Mouse (Mus musculus): ENCODE data around the gene 2610528J11Rik. TPM values are rescaled to one million over a fixed set of nuclear protein-coding genes. Genes with fewer than 3 reads are reported as not detected.
"Not testable (repeated sequence)": the region's sequence is repeated elsewhere in the genome, so short reads cannot be mapped to it uniquely, and the experiment has no call there.

Gene 2610528J11Rik
- polyA plus RNA-seq, 1 experiment: not detected

DNA sequence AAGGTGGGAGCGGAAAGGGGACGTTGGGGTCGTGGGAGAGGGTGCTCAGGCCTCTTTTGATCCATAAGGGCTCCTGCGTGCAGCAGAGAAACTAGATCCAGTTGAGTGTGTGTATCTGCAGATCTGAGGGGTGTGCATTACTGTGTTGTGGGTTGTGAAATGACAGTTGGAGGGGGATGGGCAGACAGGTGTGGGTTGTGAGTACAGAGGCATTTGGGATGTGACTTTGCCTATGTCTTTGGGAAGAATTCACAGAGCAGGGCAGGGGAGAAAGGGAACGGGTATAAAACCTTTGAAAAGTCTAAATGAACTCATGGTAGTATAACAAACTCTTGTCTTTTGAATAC is 509 bp downstream of the 2610528J11Rik start:
- H3K4me3 ChIP-seq (ENCODE audit: insufficient read depth, low read depth, low read length): no peak overlapping the region
- no peaks in the 10 kb centered on the region for H3K4me1 ChIP-seq (ENCODE audit: control insufficient read depth, insufficient read depth, insufficient read length, low read length)
- no peak overlapping the region for H3K27ac ChIP-seq (replicated peaks; ENCODE audit: low read depth, low read length)

GRCm38 (mm10) chr4:118527720-118528119 is 921 bp downstream of the 2610528J11Rik start:
- Histone ChIP-seq H3K4me3 (ENCODE audit: insufficient read depth, low read depth, low read length) (no peak overlapping the region), H3K27ac (replicated peaks; ENCODE audit: low read depth, low read length) (no peak overlapping the region), H3K4me1 (ENCODE audit: control insufficient read depth, insufficient read depth, insufficient read length, low read length) (no peaks in the 10 kb centered on the region)

- no peak overlapping the region for H3K4me3 ChIP-seq (ENCODE audit: insufficient read depth, low read depth, low read length)
- no peak overlapping the region for H3K27ac ChIP-seq (replicated peaks; ENCODE audit: low read depth, low read length)
- H3K4me1 ChIP-seq (ENCODE audit: control insufficient read depth, insufficient read depth, insufficient read length, low read length): no peaks in the 10 kb centered on the region
These were observed 5.9 kb downstream of the 2610528J11Rik start for GRCm38 (mm10) chr4:118532663-118533062.

DNA sequence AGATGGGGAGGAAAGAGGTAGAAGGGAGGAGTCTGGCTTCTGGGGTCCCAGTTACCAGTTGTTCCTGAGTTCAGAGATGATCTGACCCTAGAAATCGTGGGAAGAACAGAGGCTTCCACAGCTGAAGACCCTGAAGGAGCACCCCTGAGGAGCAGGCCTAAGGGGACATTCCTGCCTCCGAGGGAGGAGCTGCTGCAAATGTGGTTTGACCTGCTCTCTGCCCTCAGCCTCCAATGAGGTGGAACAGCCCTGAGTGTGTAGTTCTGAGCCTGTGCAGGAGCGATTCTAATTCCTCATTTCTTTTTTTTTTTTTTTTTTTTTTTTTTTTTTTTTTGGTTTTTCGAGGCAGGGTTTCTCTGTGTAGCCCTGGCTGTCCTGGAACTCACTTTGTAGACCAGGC is 6.4 kb downstream of the 2610528J11Rik start:
- H3K27ac ChIP-seq (replicated peaks; ENCODE audit: low read depth, low read length): no peak overlapping the region
- no peak overlapping the region for H3K4me3 ChIP-seq (ENCODE audit: insufficient read depth, low read depth, low read length)
- no peaks in the 10 kb centered on the region for H3K4me1 ChIP-seq (ENCODE audit: control insufficient read depth, insufficient read depth, insufficient read length, low read length)

GRCm38 (mm10) chr4:118533605-118534004 is 6.8 kb downstream of the 2610528J11Rik start:
- Histone ChIP-seq H3K27ac (replicated peaks; ENCODE audit: low read depth, low read length) (no peak overlapping the region), H3K4me3 (ENCODE audit: insufficient read depth, low read depth, low read length) (no peak overlapping the region), H3K4me1 (ENCODE audit: control insufficient read depth, insufficient read depth, insufficient read length, low read length) (no peaks in the 10 kb centered on the region)

DNA sequence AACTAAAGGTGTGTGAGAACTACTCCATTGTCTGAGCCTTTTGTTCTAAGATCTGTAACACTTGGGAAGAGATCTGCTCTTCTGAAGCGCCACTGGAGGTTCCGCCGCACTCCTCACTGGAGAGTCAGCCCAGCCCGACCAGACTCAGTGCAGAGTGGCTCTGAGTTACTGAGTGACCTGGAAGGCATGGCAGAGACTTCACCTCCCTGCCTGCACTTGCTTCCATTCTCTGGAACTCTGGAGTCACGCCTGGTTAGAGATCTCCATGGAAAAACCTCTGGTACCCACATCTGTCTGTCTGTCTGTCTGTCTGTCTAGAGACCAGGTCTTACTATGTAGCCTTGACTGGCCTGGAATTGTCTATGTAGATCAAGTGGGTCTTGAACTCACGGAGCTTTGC is 8.8 kb downstream of the 2610528J11Rik start:
- Histone ChIP-seq H3K4me3 (ENCODE audit: insufficient read depth, low read depth, low read length) (no peak overlapping the region), H3K27ac (replicated peaks; ENCODE audit: low read depth, low read length) (no peak overlapping the region), H3K4me1 (ENCODE audit: control insufficient read depth, insufficient read depth, insufficient read length, low read length) (no peaks in the 10 kb centered on the region)

DNA sequence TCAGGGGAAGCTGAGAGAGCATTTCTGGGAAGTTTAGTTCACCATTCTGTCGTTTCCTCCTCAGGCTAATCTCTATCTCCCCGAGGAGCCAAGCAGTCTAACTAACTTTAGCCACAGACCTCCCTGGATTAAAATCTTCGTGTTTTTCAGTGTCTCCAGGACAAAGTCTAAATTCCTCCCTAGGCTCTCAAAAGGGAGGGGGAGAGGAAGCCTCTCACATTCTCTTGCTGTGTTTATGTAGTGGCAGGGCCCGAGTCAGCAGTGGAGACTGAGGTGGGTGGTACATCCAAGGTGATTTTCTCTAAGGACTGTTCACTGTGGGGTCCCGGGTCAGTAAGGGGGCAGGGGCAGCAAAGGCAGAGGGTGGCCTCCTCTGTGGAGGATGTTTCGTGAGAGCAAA is 11.0 kb downstream of the 2610528J11Rik start:
- H3K4me3 ChIP-seq (ENCODE audit: insufficient read depth, low read depth, low read length): no peak overlapping the region
- no peak overlapping the region for H3K27ac ChIP-seq (replicated peaks; ENCODE audit: low read depth, low read length)
- no peaks in the 10 kb centered on the region for H3K4me1 ChIP-seq (ENCODE audit: control insufficient read depth, insufficient read depth, insufficient read length, low read length)

DNA sequence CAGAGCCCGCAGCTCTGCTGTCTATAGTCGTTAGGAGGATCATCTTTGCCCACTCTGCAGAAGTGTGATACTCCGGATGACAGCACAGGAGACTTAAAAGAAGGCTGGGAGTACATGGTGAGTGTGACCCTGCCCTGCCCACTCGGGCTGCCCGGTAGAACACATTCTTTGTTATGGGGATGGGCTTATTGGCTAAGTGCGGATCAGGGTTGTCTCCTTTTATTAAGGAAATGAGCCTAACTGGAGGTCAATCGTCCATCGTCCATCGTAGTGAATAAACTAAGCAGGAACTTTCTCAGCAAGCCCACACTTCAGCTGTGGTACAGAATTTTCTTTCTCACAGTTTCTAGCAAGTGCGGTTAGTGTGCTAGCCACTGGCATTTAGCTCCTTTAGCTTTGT is 13.1 kb downstream of the 2610528J11Rik start:
- Histone ChIP-seq H3K4me1 (ENCODE audit: control insufficient read depth, insufficient read depth, insufficient read length, low read length) (no peaks in the 10 kb centered on the region), H3K27ac (replicated peaks; ENCODE audit: low read depth, low read length) (no peak overlapping the region), H3K4me3 (ENCODE audit: insufficient read depth, low read depth, low read length) (no peak overlapping the region)

GRCm38 (mm10) chr4:118542510-118543157 is 15.8 kb downstream of the 2610528J11Rik start:
- Histone ChIP-seq H3K4me3 (ENCODE audit: insufficient read depth, low read depth, low read length) (no peak overlapping the region), H3K4me1 (ENCODE audit: control insufficient read depth, insufficient read depth, insufficient read length, low read length) (no peaks in the 10 kb centered on the region), H3K27ac (replicated peaks; ENCODE audit: low read depth, low read length) (no peak overlapping the region)

DNA sequence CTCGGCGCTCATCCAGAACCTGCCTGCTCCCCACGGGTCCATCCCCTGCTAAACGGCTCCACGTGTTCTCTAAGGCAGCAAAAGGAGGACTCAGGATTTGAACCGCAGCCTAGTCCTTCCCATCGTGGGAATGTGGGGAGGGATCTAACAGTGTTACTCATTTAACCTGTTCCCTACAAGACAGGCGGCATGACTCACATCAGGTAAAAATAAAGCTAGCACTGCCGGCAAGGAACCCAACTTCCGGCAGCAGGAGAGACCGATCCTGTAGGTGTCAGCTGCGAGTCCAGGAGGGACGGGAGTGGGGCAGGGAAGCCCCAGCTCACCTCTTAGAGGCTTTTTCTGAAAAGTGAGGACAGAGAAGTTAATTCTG is 16.3 kb downstream of the 2610528J11Rik start:
- Histone ChIP-seq H3K27ac (replicated peaks; ENCODE audit: low read depth, low read length) (no peak overlapping the region), H3K4me3 (ENCODE audit: insufficient read depth, low read depth, low read length) (peak overlapping the region; percentile 56)

DNA sequence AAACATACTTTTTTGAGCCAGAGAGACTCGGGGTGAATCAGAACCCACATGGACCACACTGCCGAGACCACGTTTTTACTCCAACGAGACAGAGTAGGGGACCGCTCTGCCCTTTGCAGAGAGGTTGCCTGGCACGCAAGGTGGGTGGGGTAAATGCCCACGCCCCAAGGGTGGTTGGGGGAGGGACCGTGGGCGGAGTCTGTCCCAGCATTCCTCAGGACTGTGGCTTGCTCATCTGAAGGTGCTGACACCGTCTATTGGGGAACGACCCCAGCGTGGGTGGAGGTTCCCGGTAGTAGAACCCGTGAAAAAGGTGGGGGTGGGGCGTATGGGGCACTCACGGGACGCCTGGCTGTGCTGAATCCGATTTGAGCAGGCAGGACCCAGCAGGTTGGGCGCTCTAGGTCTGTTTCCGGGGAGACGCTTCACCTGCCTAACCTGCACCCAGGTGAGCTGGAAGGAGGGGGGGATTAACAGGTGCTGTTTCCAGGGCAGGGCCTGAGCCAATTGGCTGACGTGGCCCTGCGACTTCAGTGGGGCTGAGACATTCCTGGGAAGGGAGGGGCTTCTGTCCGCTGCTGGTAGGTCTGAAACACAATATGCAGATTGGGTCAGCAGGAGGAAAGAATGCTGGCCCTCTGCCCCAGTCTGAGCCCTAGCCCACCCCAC is 16.9 kb downstream of the 2610528J11Rik start, which contains the start of gene Tmem125:
Gene Tmem125 (minus strand): TSS at position 453 of the 669 bp plus-strand sequence.
- Histone ChIP-seq H3K4me3 (ENCODE audit: insufficient read depth, low read depth, low read length) (peak within 1 kb of the TSS; percentile 56), H3K4me1 (ENCODE audit: control insufficient read depth, insufficient read depth, insufficient read length, low read length) (no peaks in the 10 kb centered on the region), H3K27ac (replicated peaks; ENCODE audit: low read depth, low read length) (no peak within 1 kb of the TSS)

More for the DNA sequence above, 16.3 kb downstream of the 2610528J11Rik start:
- H3K4me1 ChIP-seq (ENCODE audit: control insufficient read depth, insufficient read depth, insufficient read length, low read length): no peaks in the 10 kb centered on the region

- no peak overlapping the region for H3K4me3 ChIP-seq (ENCODE audit: insufficient read depth, low read depth, low read length)
- H3K27ac ChIP-seq (replicated peaks; ENCODE audit: low read depth, low read length): no peak overlapping the region
- no peaks in the 10 kb centered on the region for H3K4me1 ChIP-seq (ENCODE audit: control insufficient read depth, insufficient read depth, insufficient read length, low read length)
These were observed 17.8 kb downstream of the 2610528J11Rik start for GRCm38 (mm10) chr4:118544441-118545127.

DNA sequence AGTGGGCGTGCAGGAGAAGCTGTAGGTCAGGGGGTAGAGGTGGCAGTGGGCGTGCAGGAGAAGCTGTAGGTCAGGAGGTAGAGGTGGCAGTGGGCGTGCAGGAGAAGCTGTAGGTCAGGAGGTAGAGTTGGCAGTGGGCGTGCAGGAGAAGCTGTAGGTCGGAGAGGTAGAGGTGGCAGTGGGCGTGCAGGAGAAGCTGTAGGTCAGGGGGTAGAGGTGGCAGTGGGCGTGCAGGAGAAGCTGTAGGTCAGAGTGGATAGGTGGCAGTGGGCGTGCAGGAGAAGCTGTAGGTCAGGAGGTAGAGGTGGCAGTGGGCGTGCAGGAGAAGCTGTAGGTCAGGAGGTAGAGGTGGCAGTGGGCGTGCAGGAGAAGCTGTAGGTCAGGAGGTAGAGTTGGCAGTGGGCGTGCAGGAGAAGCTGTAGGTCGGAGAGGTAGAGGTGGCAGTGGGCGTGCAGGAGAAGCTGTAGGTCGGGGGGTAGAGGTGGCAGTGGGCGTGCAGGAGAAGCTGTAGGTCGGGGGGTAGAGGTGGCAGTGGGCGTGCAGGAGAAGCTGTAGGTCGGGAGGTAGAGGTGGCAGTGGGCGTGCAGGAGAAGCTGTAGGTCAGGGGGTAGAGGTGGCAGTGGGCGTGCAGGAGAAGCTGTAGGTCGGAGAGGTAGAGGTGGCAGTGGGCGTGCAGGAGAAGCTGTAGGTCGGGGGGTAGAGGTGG is 20.8 kb downstream of the 2610528J11Rik start:
- not testable (repeated sequence) for H3K4me3 ChIP-seq (ENCODE audit: insufficient read depth, low read depth, low read length); H3K4me1 ChIP-seq (ENCODE audit: control insufficient read depth, insufficient read depth, insufficient read length, low read length); H3K27ac ChIP-seq (replicated peaks; ENCODE audit: low read depth, low read length)

DNA sequence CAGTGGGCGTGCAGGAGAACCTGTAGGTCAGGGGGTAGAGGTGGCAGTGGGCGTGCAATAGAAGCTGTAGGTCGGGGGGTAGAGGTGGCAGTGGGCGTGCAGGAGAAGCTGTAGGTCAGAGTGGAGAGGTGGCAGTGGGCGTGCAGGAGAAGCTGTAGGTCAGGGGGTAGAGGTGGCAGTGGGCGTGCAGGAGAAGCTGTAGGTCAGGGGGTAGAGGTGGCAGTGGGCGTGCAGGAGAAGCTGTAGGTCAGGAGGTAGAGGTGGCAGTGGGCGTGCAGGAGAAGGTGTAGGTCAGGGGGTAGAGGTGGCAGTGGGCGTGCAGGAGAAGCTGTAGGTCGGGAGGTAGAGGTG is 21.3 kb downstream of the 2610528J11Rik start:
- H3K27ac ChIP-seq (replicated peaks; ENCODE audit: low read depth, low read length); H3K4me1 ChIP-seq (ENCODE audit: control insufficient read depth, insufficient read depth, insufficient read length, low read length); H3K4me3 ChIP-seq (ENCODE audit: insufficient read depth, low read depth, low read length): not testable (repeated sequence)

- Histone ChIP-seq H3K4me1 (ENCODE audit: control insufficient read depth, insufficient read depth, insufficient read length, low read length) (no peaks in the 10 kb centered on the region), H3K27ac (replicated peaks; ENCODE audit: low read depth, low read length) (no peak overlapping the region), H3K4me3 (ENCODE audit: insufficient read depth, low read depth, low read length) (no peak overlapping the region)
These were observed 26.3 kb downstream of the 2610528J11Rik start for GRCm38 (mm10) chr4:118553039-118553649.
